Mouse (Mus musculus) gastrocnemius, adult 18-20 months (tissue): Measurements from ENCODE around the gene Chl1. TPM values are rescaled to one million over a fixed set of nuclear protein-coding genes. Genes with fewer than 3 reads are reported as not detected.

Experiments
- DNase-seq: peaks from one replicate; pipeline ENCODE4 v3.0.0; 2021; ENCODE audit warnings: low spot score
- total RNA-seq, 2 experiments: library from RNA; stranded (reverse); gene quantifications; 2 replicates each; pipeline ENCODE4 v1.2.3; 2021

Chl1 gene
- total RNA-seq, 2 experiments from 2014 or later: 0.43 to 0.68 TPM

DNA sequence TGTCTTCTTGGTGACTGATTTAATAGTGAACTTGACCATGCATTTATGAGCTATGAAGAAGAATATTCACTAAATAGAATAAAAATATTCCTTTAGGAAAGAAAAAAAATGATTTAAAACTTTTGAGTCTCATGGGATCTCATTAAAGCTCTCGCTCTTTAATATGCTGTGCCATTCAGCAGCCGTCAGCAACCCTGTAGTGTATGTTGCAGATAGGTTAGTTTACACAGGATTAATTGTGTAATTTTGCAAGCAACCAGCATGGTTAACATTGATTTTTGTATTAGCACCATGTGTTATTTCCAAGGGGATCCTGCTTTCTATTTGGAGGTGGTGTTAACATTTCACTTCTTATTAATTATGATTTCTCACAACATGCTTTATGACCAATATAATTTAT is 32.2 kb downstream of the Chl1 start:
- DNase-seq: no peak

DNA sequence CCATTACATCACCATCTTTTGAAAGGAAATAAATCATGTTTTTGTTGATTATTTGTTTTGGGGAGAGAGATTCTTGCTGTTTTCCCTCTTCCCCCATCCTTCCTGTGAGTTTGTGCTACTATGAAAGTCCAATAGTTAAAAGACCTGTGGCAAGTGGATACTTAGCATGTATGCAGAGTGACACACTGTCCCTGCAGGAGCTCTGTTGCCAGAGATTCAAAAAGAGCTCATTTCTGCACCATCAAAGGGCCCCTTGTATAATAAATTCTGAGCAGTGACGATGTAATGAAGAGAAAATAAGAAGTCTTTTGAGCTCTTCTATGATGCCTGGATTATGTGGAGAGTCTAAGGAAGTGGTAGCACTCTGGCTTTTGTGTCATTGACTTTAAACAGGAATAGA is 33.4 kb downstream of the Chl1 start:
- no peak for DNase-seq

DNA sequence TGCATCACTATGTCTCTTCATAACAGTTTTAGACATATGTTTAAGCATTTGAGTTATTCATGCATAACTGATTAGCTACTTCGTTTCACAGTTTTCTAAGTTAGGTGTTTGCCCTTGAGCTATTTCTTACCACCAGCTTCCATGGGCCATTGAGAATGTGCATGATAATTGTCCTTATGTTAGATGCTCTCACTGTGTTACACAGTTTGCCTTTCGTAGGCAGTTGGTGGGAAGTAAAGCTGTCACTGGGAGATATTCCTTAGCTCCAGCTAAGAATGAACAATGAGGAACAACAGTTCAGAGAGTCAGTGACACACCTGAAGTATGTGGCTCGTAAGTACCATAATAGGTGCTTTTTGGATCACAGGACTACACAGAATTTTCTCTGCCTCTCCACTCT is 35.9 kb downstream of the Chl1 start:
- no peak for DNase-seq

DNA sequence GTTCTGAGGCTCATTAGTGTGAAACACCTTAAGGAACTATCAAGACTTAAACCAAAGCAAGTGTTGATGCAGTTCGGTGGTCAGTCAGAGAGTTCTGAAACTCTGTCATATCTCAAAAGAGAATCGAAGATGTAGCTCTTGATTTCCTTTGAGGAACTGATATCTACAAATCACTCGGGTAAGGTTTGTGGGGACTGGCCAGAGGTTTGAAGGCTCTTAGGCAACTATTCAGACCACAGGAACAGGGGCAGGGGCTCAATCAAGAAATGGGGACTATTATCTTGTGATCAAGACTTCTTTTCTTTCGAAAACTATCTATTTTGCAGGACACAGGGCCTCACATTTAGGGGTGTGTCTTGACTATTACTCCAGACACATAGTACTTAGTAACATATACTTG is 39.5 kb downstream of the Chl1 start:
- DNase-seq: no peak

DNA sequence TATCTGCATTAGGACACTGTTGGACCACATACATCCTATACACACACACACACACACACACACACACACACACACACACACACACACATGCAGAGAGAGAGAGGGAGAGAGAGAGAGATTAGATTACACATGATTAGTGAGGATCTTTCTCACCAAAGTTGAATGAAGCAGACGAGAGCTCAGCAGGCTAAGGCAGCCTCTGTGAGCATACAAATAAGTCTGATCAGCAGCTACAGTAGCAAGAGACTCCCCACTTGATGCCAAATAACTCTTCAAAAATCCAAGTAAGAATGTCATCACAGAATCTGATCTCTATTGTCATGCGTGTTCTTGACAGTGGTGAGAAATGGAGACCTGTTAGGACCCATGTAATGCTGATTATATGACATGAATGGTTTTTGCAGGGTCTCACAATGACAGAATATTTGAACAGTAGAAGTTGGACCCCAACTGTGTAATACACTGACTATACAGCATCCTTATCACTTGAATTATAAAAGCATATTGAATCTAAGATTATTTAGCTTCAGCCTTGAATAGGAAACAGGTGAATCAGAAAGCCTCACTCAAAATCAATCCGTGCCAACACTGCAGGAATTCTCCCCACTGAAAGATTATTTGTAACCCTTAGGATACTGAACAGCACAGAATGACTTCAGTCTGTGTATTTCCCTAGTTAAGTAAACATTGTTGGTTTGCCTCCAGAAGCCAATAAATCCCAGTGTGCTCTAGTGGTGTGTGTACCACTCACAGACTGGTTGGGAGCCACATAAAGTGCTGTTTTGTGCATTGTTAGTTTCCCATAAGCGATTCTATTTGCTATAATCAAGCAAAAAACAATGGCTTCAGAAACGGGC is 47.9 kb downstream of the Chl1 start:
- no peak for DNase-seq

DNA sequence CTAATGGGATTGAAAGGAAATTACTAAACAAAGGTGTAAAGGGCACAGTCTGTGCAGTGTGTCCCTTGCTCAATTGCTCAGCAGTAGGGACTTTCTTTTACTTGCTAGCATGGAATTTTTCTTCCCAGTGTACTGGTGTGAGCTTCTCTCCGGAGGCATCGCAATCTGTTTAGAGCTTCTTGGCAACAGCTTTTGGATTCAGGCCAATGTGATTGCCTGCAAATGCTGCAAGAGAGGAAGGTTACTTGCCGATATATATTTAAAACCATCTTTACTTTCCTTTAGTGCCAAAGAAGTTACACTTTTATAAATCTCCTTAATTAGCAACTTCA is 48.5 kb downstream of the Chl1 start:
- DNase-seq: no peak

DNA sequence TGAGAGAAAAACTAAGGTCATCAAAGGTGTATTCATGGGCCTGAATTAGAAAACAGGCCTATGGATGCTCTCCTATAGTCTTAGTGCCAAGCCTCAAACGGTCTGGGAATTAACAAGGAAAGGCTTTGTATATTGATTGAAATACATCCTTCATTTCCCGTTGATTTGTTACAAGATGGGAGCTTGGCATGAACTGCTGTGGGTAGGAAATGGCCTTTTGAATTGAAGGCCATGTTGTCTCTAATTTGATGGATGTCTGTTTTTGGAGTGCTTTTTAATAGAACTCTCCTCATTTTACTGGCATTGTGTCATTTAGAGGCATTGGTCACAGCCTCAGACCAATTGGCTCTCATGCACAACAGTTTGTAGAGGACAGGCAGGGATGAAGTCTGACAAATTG is 49.0 kb downstream of the Chl1 start:
- no peak for DNase-seq

DNA sequence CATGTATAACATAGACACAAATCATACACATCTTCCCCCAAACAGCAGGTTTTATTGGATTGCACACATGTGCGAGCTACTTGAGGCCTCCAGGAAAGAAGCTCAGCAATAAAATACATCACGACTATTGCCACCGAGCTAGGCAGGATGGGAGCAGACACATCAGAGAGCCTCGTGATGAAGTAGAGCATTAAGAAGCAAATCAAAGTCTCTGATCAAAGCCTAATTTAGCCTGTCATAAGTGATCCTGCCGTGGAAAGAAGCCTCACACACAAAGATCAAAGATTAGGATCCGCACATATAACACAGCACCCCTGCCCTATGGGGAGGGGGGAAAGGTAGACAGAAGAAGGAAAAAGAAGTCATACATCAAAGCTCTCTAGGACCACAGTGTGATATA is 54.4 kb downstream of the Chl1 start:
- no peak for DNase-seq

DNA sequence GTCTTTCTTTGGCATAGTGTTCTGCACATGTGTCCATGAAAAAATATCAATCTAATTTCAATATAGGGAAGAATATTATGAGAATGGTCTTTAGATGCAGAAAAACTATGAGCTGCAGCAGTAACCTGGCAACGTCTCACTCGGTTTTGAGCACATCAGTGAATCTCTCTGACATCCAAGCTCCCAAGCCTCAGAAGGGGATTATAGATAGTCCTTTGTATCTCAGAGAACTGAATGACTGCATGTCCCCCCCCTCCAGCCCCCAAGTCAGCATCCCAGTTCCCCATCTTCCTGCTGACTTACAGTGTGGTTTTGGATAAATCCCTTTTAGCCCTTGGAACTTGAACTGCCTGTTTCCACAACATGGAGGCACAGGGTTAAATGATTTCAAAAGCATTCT is 56.9 kb downstream of the Chl1 start:
- no peak for DNase-seq

DNA sequence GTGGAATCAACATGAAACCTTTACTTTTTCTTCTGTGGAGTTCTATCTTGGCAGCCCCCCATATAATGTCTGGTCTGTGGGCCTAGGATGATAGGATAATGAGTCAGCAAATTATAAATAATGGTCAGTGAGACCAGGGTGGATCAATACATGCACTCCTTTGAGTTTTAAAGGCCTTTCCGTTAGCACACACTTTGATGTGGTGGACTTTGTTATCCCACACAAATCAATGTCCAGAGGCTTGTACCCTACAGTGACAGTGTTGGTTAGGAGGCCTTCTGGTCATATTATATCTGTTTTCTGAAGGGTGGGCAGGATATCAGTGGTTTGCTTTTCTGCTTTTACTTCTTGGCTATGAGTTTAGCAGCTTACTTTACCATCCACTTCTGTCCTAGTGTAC is 62.3 kb downstream of the Chl1 start:
- no peak for DNase-seq

DNA sequence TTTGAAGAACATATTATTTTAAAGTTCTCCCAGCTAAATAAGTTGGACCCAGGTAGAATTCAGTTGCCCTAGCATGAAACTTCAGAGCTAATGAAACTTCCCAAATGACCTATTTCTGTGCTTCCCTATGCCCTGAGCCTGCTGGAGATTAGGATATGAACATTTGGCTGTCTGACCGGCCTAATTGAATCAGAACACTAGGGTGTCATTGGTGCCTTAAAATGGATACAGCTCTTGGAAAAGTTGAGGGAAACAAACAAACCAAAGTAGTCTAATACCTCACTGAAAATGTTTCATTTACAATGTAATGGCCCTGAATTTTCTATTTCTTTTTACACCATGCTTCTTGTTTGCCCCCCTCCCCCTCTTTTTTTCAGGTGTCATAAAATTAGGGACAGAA is 73.8 kb downstream of the Chl1 start:
- DNase-seq: no peak

DNA sequence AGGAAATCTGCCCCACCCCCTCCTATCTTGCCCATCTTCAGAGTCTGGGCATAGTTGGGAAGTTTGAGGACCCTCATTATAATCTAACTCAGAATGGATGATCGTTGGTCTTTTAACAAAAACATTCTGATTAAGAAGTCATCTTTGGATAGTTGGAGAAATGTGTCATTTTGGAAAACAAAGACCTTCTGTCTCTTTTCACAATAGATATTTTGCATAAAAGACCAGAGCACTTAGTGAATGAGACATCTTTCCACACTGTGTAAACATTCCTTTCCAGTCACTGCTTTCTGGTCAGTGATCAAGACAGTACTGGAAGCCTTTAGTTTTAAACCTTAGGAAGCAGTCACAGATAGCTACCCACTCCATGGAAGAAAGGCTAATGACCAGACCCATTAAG is 75.3 kb downstream of the Chl1 start:
- DNase-seq: no peak

DNA sequence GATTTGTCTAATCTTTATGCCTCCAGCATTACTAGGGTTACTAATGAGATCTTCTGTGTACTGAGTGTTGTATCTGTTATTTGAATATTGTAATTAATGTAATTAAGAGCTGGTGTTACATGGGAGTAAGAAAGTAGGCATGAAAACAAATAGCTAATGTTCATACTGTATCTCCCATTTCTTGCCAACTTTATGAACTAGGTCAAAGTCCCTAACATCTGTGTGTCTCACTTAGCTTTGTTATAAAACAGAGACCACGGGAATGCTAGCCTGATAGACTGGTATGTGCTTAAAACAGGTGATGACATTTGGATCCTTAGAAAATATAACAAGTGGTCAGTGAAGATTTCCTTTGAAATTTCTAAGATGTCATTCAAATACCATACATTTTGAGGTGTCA is 75.7 kb downstream of the Chl1 start:
- no peak for DNase-seq

DNA sequence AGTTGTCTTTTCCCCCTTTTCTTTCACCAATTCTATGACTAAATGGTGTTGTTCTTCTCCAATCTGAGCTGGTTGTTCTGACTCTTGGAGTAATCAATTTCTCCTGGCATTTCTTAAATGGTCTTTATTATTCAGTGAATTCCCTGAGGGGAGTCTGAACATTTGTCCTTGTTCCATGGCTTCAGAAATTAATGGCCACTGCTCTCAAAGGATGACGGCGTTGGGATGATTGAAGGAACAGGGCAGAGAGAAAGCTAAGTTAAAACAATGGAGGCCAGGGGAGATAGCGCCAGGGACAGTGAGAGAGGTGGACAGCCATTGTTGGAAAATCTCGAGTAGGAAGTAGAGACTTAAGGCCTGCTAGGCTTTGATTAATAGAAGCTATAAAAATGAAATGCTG is 91.7 kb downstream of the Chl1 start:
- DNase-seq: no peak

DNA sequence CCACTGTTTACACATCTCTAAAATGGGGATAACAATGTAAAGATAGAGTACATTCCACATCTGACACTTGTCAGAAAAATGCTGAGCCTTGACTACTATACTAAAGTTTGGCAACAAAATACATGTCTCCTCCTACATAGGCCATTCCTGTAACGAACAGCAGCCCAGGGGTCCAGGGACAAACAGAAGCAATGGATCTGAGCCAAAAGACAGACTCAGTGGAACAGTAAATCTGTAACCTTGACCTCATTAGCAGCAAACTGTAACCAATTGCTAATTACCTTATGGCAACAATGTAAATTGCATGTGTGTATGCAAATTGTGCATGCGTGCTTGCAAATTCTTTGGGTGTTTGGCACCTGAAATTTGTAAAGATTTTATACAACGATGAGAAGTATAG is 100.3 kb downstream of the Chl1 start:
- no peak for DNase-seq

DNA sequence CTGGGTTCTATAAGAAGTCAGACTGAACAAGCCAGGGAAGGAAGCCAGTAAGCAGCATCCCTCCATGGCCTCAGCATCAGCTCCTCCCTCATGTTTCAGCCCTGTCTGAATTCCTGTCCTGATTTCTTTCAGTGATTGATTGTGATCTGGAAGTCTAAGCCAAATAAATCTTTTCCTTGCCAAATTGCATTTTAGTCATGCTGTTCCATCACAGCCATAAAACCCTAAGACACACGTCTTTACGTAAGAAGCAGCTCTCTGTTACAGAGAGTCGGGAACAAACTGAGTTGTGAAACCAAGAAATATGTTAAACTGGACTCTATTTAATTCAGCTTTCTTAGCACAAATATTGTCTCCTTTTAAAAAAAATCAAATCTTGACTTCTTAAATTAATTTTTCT is 102.2 kb downstream of the Chl1 start:
- no peak for DNase-seq

DNA sequence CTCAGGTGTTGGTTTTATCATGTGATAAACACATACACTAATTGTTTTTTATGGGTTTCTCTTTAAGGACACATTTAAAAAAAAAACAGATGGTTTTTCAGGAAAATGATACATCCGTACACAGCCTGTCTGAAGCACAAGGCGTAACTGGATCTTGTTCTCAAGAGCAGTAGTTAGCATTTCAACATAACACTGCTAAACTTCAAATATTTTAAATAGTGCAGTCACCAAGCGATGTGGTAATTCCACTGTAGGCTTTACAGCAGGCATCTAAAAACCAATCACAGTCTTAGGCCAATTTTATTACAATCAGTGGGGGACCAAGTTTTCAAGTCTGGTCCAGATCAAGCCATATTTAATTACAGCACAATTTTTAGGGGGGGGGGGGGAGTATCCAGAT is 103.3 kb downstream of the Chl1 start:
- DNase-seq: no peak

DNA sequence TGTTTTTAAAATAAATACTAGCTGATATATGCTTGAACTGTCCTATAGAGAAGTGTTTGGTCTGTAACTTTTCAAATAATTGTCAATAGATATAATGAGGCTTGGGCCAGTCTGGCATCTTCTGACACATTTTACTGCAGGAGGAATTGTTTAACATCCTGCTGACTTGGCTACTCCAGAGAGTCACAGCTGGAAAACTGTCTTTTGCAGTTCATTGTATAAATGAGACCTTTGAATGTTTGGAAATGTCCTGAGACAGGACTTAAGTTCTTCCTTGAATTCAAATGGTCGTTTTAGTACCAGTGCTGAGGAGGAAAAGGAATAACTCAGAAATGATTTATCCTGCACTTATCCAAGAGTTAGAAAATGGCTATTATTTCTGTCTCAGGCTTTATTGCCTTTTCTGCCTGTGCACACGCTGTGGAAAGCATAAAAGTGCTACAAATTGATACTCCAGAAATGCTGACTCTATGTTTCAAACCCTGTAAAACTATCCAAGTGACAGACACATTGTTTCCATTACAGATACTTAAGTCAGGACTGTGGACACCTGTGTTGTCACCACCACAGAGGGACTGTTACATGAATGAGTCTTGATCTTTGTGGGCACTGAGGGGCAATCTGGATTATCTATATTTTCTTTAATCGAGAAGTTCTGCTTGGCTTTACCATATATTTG is 105.7 kb downstream of the Chl1 start:
- no peak for DNase-seq

DNA sequence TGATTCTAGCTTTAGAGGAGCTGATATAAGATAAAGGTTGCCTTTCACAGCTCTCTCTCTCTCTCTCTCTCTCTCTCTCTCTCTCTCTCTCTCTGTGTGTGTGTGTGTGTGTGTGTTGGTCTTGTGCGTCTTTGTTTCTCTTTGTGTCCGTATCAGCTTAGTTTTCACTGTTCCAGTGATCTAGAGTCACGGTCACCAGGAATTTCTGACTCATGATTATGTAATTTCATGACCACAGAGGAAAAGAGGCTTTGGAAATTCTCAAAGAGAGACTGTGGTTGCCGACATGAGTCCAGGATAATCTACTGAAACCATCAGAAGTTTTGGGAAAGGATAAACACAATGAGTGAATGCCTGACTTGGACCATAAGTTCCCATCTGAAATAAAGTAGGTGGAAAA is 110.5 kb downstream of the Chl1 start:
- no peak for DNase-seq

DNA sequence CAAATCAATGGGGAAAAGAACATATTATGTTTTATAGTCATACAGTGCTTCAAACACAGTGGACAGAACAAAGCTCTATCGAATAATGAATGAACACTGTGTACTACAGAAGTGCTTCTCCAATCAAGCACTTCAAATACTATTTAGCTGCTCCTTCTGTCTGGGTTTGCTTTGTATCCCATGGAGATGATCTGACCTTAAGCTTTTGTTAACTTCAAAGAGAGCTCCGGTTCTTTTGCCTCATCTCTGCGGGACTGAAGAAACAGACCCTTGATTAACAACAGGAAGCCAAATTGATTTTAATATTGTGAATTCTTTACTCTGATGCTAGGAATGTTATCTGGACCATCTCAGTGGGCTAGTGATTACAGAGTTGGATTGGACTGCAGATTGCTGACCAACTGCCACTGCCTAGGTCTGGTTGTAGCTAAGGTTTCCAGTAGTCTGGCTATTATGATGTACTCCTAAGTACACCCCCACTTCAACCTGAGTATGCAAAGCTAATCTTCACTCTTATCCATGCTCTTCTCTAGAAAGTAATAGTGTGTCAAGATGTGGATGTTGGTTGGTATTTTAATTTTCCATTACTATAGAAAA is 111.8 kb downstream of the Chl1 start:
- DNase-seq: no peak

DNA sequence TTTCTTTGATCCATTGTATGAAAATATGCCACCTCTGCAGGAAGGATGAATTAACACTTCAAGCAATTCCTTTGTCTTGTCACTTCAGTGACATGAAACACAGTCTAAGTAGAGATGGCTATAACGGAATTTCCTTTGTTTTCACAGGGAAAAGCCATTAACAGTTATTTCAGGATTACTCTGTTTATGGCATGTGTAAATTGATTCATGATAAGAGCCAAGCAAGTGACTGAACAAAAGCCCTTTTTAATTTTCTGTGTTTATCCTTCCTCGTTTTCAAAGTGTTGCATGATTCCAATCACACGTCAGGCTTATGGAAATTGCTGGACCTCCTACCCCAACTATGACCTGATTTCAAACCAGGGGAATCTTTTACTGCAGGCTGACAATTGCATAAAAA is 122.5 kb downstream of the Chl1 start:
- DNase-seq: no peak

DNA sequence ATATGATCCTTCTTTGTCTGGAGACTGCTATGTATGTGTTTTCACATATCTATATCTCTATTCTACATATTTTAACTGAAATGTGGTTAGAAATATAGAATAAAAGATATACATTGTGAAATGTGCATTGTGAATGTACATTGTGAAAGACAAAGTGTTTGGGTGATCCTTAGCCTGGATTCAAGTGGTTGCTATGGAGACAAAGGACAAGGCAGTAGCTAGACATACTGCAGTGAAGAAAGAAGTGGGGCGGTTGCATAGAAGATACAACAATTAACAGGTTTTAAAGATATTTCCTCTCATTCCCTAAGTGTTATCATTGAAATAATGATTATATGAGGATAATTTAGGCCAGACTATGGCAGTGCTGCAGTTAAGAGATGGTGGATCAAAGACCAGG is 146.4 kb downstream of the Chl1 start:
- no peak for DNase-seq

DNA sequence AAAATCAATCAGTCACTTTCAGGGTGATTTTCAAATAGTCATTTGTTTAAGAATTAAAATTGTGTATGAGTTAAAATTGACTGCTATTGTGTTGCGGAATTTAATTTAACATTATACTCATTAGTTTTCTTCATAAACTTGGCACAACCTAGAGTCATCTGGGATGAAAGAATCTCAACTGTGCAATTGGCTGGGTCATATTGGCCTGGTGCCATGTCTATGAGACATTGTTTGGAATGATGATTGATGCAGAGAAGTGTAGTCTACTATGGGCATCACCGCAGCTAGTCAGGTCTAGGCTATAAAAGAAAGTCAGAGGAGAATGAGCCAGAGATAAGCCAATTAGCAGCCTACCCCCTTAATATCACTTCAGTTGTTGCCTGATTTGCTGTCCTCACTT is 148.8 kb downstream of the Chl1 start:
- DNase-seq: no peak
